Mouse (Mus musculus) left cerebral cortex, adult 11 months (tissue): ENCODE results near the gene Arl4d.

Experiments used
- DNase-seq: peaks from one replicate; pipeline ENCODE4 v3.0.0; 2022; ENCODE audit warnings: low spot score

Arl4d gene

GRCm38 (mm10) chr11:101677655-101678054 is 12.3 kb downstream of the Arl4d start:
- DNase-seq: no peak

- DNase-seq: no peak
Observed at GRCm38 (mm10) chr11:101678770-101679169, 13.4 kb downstream of the Arl4d start.

- no peak for DNase-seq
Observed at GRCm38 (mm10) chr11:101679907-101680306, 14.6 kb downstream of the Arl4d start.

- no peak for DNase-seq
Observed at GRCm38 (mm10) chr11:101680634-101681325, 15.4 kb downstream of the Arl4d start.

GRCm38 (mm10) chr11:101681968-101682367 is 16.6 kb downstream of the Arl4d start:
- no peak for DNase-seq

GRCm38 (mm10) chr11:101682410-101682960 is 17.1 kb downstream of the Arl4d start:
- DNase-seq: no peak

- peak; percentile 89 for DNase-seq
Observed at GRCm38 (mm10) chr11:101687351-101688301, 22.3 kb downstream of the Arl4d start.

- DNase-seq: no peak
Observed at GRCm38 (mm10) chr11:101689701-101690113, 24.4 kb downstream of the Arl4d start.

GRCm38 (mm10) chr11:101690326-101690725 is 25.0 kb downstream of the Arl4d start:
- DNase-seq: no peak

GRCm38 (mm10) chr11:101695906-101696661 is 30.7 kb downstream of the Arl4d start:
- DNase-seq: no peak

- DNase-seq: no peak
Observed at GRCm38 (mm10) chr11:101697156-101697861, 32.0 kb downstream of the Arl4d start.

- no peak for DNase-seq
Observed at GRCm38 (mm10) chr11:101698114-101698513, 32.8 kb downstream of the Arl4d start.

GRCm38 (mm10) chr11:101699556-101699955 is 34.2 kb downstream of the Arl4d start:
- DNase-seq: no peak

GRCm38 (mm10) chr11:101699991-101700390 is 34.6 kb downstream of the Arl4d start:
- no peak for DNase-seq

- DNase-seq: no peak
Observed at GRCm38 (mm10) chr11:101700446-101700845, 35.1 kb downstream of the Arl4d start.

- DNase-seq: no peak
Observed at GRCm38 (mm10) chr11:101704081-101704480, 38.7 kb downstream of the Arl4d start.

GRCm38 (mm10) chr11:101706764-101707448 is 41.6 kb downstream of the Arl4d start:
- no peak for DNase-seq

GRCm38 (mm10) chr11:101708482-101708881 is 43.1 kb downstream of the Arl4d start:
- DNase-seq: no peak

GRCm38 (mm10) chr11:101712811-101713210 is 47.5 kb downstream of the Arl4d start:
- no peak for DNase-seq

GRCm38 (mm10) chr11:101714012-101714411 is 48.7 kb downstream of the Arl4d start:
- DNase-seq: no peak
